Mouse (Mus musculus) CH12.LX (cell line): ENCODE results near the gene Tmem243. TPM values are rescaled to one million over a fixed set of nuclear protein-coding genes. Genes with fewer than 3 reads are reported as not detected.
A peak's percentile ranks its signal among the peaks of the same experiment; 100 is the strongest.
"Not testable (repeated sequence)": the region's sequence is repeated elsewhere in the genome, so short reads cannot be mapped to it uniquely, and the experiment has no call there.

Experiments used
- DNase-seq: peaks from one replicate; pipeline ENCODE4 v3.0.0-alpha.2; 2013; ENCODE audit errors: extremely low read depth
- H3K27ac ChIP-seq: 2 replicates; pipeline ENCODE4 v1.5.1; 2012; ENCODE audit warnings: low read depth, mild to moderate bottlenecking, control low read depth, moderate library complexity; ENCODE audit not compliant: insufficient read depth
- H3K27me3 ChIP-seq: replicated peaks from 2 replicates; pipeline ENCODE3; 2012; ENCODE audit warnings: inconsistent platforms
- H3K36me3 ChIP-seq, 2 experiments: replicated peaks in 1 of 2; 2 replicates each; pipeline versions ENCODE3 to v1.6.1; 2012; ENCODE audit warnings: inconsistent platforms in 1 of 2, low read length in 1 of 2, mild to moderate bottlenecking in 1 of 2, mixed read lengths in 1 of 2, moderate library complexity in 1 of 2; ENCODE audit not compliant: control insufficient read depth in 1 of 2, insufficient read depth in 1 of 2
- H3K4me1 ChIP-seq, 2 experiments: 2 replicates each; pipeline ENCODE4 v1.6.1; 2012; ENCODE audit warnings: inconsistent platforms in 1 of 2, moderate library complexity in 1 of 2; ENCODE audit not compliant: insufficient read depth in 2 of 2, control insufficient read depth in 1 of 2
- H3K4me2 ChIP-seq: 2 replicates; pipeline ENCODE4 v1.6.1; 2012; ENCODE audit warnings: low read depth, mild to moderate bottlenecking, control low read depth; ENCODE audit not compliant: poor library complexity, insufficient read depth, severe bottlenecking
- H3K4me3 ChIP-seq, 3 experiments: fragments of 150-350 bp in 1 of 3; sonication (generic) in 1 of 3; replicated peaks in 1 of 3; 2 replicates each; pipeline versions ENCODE3 to v1.5.1; 2011 to 2012; ENCODE audit warnings: low read depth in 2 of 3, low read length in 2 of 3, mild to moderate bottlenecking in 2 of 3, moderate library complexity in 2 of 3, control low read depth in 1 of 3, improper control_type of control experiment in 1 of 3, inconsistent platforms in 1 of 3, mixed read lengths in 1 of 3; ENCODE audit not compliant: poor library complexity in 1 of 3
- H3K79me2 ChIP-seq: replicated peaks from 2 replicates; pipeline ENCODE4 v1.6.1; 2012; ENCODE audit warnings: mild to moderate bottlenecking, moderate library complexity; ENCODE audit not compliant: control insufficient read depth, poor library complexity, insufficient read depth, severe bottlenecking; ENCODE audit errors: extremely low read depth
- H3K9ac ChIP-seq: 2 replicates; pipeline ENCODE4 v1.6.1; 2012; ENCODE audit warnings: low read depth, mild to moderate bottlenecking, control low read depth, moderate library complexity; ENCODE audit not compliant: insufficient read depth
- H3K9me3 ChIP-seq: replicated peaks from 2 replicates; pipeline ENCODE3; 2012; ENCODE audit warnings: low read length, inconsistent platforms, mixed read lengths
- CHD2 ChIP-seq: IDR thresholded peaks from 2 replicates; pipeline ENCODE4 v1.6.1; 2011; ENCODE audit warnings: low read length, improper control_type of control experiment
- CTCF ChIP-seq, 2 experiments: IDR thresholded peaks in 1 of 2; conservative IDR thresholded peaks in 1 of 2; 2 replicates each; pipeline ENCODE4 v1.5.1; 2011 to 2012; ENCODE audit warnings: low read depth in 2 of 2, low read length in 2 of 2, improper control_type of control experiment in 1 of 2, inconsistent platforms in 1 of 2, mild to moderate bottlenecking in 1 of 2, moderate library complexity in 1 of 2
- EP300 ChIP-seq: IDR thresholded peaks from 2 replicates; pipeline ENCODE4 v1.6.1; 2011; ENCODE audit warnings: low read length, improper control_type of control experiment
- ETS1 ChIP-seq: conservative IDR thresholded peaks from 2 replicates; pipeline ENCODE4 v1.6.1; 2012; ENCODE audit warnings: low read depth, mild to moderate bottlenecking, inconsistent platforms, low read length, improper control_type of control experiment, moderate library complexity
- IRF4 ChIP-seq: IDR thresholded peaks from 2 replicates; pipeline ENCODE4 v1.6.1; 2014; ENCODE audit warnings: low read depth, mild to moderate bottlenecking, inconsistent platforms, low read length, improper control_type of control experiment
- JUND ChIP-seq: conservative IDR thresholded peaks from 2 replicates; pipeline ENCODE4 v1.6.1; 2011; ENCODE audit warnings: low read depth, low read length, improper control_type of control experiment
- MAFK ChIP-seq: IDR thresholded peaks from 2 replicates; pipeline ENCODE4 v1.6.1; 2011; ENCODE audit warnings: low read length, improper control_type of control experiment; ENCODE audit not compliant: insufficient replicate concordance
- MAZ ChIP-seq: IDR thresholded peaks from 2 replicates; pipeline ENCODE4 v1.6.1; 2012; ENCODE audit warnings: low read depth, mild to moderate bottlenecking, inconsistent platforms, low read length, improper control_type of control experiment, moderate library complexity
- MEF2A ChIP-seq: IDR thresholded peaks from 2 replicates; pipeline ENCODE4 v1.6.1; 2014; ENCODE audit warnings: low read depth, mild to moderate bottlenecking, inconsistent platforms, low read length, improper control_type of control experiment, borderline replicate concordance
- POLR2AphosphoS2 ChIP-seq: IDR thresholded peaks from 2 replicates; pipeline ENCODE4 v1.6.1; 2011; ENCODE audit warnings: low read depth, low read length, improper control_type of control experiment
- RAD21 ChIP-seq: IDR thresholded peaks from 2 replicates; pipeline ENCODE4 v1.6.1; 2011; ENCODE audit warnings: low read depth, mild to moderate bottlenecking, low read length, improper control_type of control experiment, moderate library complexity
- SMC3 ChIP-seq: IDR thresholded peaks from 2 replicates; pipeline ENCODE4 v1.6.1; 2011; ENCODE audit warnings: low read depth, low read length, improper control_type of control experiment
- TBP ChIP-seq: conservative IDR thresholded peaks from 2 replicates; pipeline ENCODE4 v1.6.1; 2011; ENCODE audit warnings: low read depth, low read length, improper control_type of control experiment
- USF1 ChIP-seq: IDR thresholded peaks from 2 replicates; pipeline ENCODE4 v1.6.1; 2014; ENCODE audit warnings: low read depth, mild to moderate bottlenecking, inconsistent platforms, low read length, improper control_type of control experiment
- USF2 ChIP-seq: conservative IDR thresholded peaks from 2 replicates; pipeline ENCODE4 v1.6.1; 2011; ENCODE audit warnings: low read depth, low read length, improper control_type of control experiment
- ZC3H11A ChIP-seq: IDR thresholded peaks from 2 replicates; pipeline ENCODE4 v1.6.1; 2012; ENCODE audit warnings: low read depth, mild to moderate bottlenecking, inconsistent platforms, low read length, improper control_type of control experiment
- dilution Hi-C: fragments of 300-500 bp; cut with MboI; formaldehyde crosslinking; loops from 2 replicates; pipeline ENCODE4 v1.14.3; 2020; ENCODE audit warnings: low sequenced_read_pairs; ENCODE audit not compliant: extremely low pct_unique_long_range_greater_than_20kb, extremely low pct_ligation_motif_present
- in situ Hi-C: fragments of 300-500 bp; cut with MboI; formaldehyde crosslinking; loops from 3 replicates; pipeline ENCODE4 v1.14.3; 2019; ENCODE audit warnings: low sequenced_read_pairs, low pct_ligation_motif_present, low pct_unique_long_range_greater_than_20kb, mixed read lengths
- polyA plus RNA-seq: library from polyadenylated mRNA; unstranded; fragments of >175 nt; gene quantifications from 2 replicates; pipeline ENCODE4 v1.2.1, GENCODE M21; 2012; ENCODE audit warnings: low read depth; ENCODE audit not compliant: insufficient read length
- total RNA-seq, 2 experiments: library from RNA; depleted of rRNA; stranded (reverse); fragments of 300-350 nt in 1 of 2; fragments of >200 nt in 1 of 2; gene quantifications; 2 replicates each; pipeline ENCODE4 v1.2.3; 2012 to 2014

Gene Tmem243
- total and polyA plus RNA-seq, 3 experiments: 74.7 to 107 (median 87.0) TPM

- H3K9ac ChIP-seq, H3K9me3 ChIP-seq, H3K27ac ChIP-seq, H3K79me2 ChIP-seq, H3K27me3 ChIP-seq, H3K36me3 ChIP-seq, H3K4me2 ChIP-seq, dilution Hi-C loops, H3K4me3 ChIP-seq: not testable (repeated sequence)
- peak; percentile 27 for DNase-seq
- H3K4me1 ChIP-seq: peaks cover 0 to 22% of the 10 kb centered on the region in 2 experiments; a peak in 2 of 4 replicates
- in situ Hi-C loops: loop anchor here (10.0 kb wide), 1 partner anchor 255 kb away; no protein-coding TSS in a partner anchor
- peak; percentile 82 for TF ChIP-seq RAD21
- peak; percentile 79 for TF ChIP-seq SMC3
- peak; percentile 64 for TF ChIP-seq ZC3H11A
- TF ChIP-seq CTCF (conservative IDR thresholded peaks at IDR 0.05 in 1 of 2, IDR thresholded peaks at IDR 0.05 in 1 of 2; ENCODE audit: low read depth in 2 of 2, low read length in 2 of 2): peak in 1 of 2 experiments; percentile 78; a peak in 2 of 4 replicates
These were observed 69.0 kb downstream of the Tmem243 start for GRCm38 (mm10) chr5:9169328-9170005.

- no peak for TF ChIP-seq USF1
- peak; percentile 79; the same call in 1 of the 2 replicates for TF ChIP-seq MEF2A
- TF ChIP-seq JUND: peak; percentile 50; the same call in 1 of the 2 replicates
- TF ChIP-seq MAZ: no peak
- TF ChIP-seq CHD2: no peak
- no peak for TF ChIP-seq TBP
- TF ChIP-seq USF2: no peak
- TF ChIP-seq POLR2AphosphoS2: no peak
- TF ChIP-seq MAFK: peak; percentile 88
- peak; percentile 72 for TF ChIP-seq ETS1
- TF ChIP-seq IRF4: peak; percentile 85
- TF ChIP-seq EP300: peak; percentile 82
- Histone ChIP-seq H3K4me3 (no peak overlapping the region), H3K4me1 (peaks cover 0 to 16% of the 10 kb centered on the region in 2 experiments; a peak in 2 of 4 replicates), H3K27ac (no peak overlapping the region), H3K27me3 (no peaks in the 10 kb centered on the region), H3K79me2 (no peaks in the 10 kb centered on the region), H3K36me3 (no peaks in the 10 kb centered on the region), H3K9ac (no peak overlapping the region), H3K9me3 (no peaks in the 10 kb centered on the region), H3K4me2 (no peak overlapping the region)
- dilution Hi-C loops: no loop called here
- peak; percentile 76 for DNase-seq
- in situ Hi-C loops: no loop called here
These were observed 72.8 kb downstream of the Tmem243 start for GRCm38 (mm10) chr5:9173295-9173694.
